Mouse (Mus musculus) embryonic facial prominence, embryonic 14.5 days (tissue): ENCODE results near the gene Slc26a6. TPM values are rescaled to one million over a fixed set of nuclear protein-coding genes. Genes with fewer than 3 reads are reported as not detected.

Experiments
- ATAC-seq: fragments of 200-750 bp; cut with Nextera tagmentation; 2 replicates; pipeline ENCODE4 v1.8.0; 2017; ENCODE audit warnings: low read depth, moderate number of reproducible peaks, moderate TSS enrichment
- DNase-seq: peaks from one replicate; pipeline ENCODE4 v3.0.0-alpha.2; 2015; ENCODE audit warnings: low spot score
- H3K27ac ChIP-seq: fragments of 300-500 bp; sonication (generic); replicated peaks from 2 replicates; pipeline ENCODE4 v1.5.1; 2014; ENCODE audit warnings: low read depth, mild to moderate bottlenecking, low read length, moderate library complexity
- H3K27me3 ChIP-seq: fragments of 300-500 bp; sonication (generic); replicated peaks from 2 replicates; pipeline ENCODE4 v1.6.1; 2014; ENCODE audit warnings: low read length; ENCODE audit not compliant: control insufficient read depth, insufficient read depth
- H3K36me3 ChIP-seq: fragments of 300-500 bp; sonication (generic); 2 replicates; pipeline ENCODE4 v1.6.1; 2014; ENCODE audit warnings: low read length, mixed read lengths; ENCODE audit not compliant: control insufficient read depth, insufficient read depth
- H3K4me1 ChIP-seq: fragments of 300-500 bp; sonication (generic); 2 replicates; pipeline ENCODE4 v1.6.1; 2014; ENCODE audit warnings: antibody characterized with exemption, low read length; ENCODE audit not compliant: control insufficient read depth, insufficient read depth
- H3K4me2 ChIP-seq: fragments of 300-500 bp; sonication (generic); 2 replicates; pipeline ENCODE4 v1.6.1; 2014; ENCODE audit warnings: low read depth, mild to moderate bottlenecking, low read length, moderate library complexity, mixed read lengths
- H3K4me3 ChIP-seq: fragments of 300-500 bp; sonication (generic); 2 replicates; pipeline ENCODE4 v1.5.1; 2014; ENCODE audit warnings: low read depth, mild to moderate bottlenecking, low read length
- H3K9ac ChIP-seq: fragments of 300-500 bp; sonication (generic); 2 replicates; pipeline ENCODE4 v1.6.1; 2014; ENCODE audit warnings: low read depth, mild to moderate bottlenecking, low read length, moderate library complexity, mixed read lengths
- H3K9me3 ChIP-seq: fragments of 300-500 bp; sonication (generic); 2 replicates; pipeline ENCODE4 v1.6.1; 2016; ENCODE audit warnings: low read length; ENCODE audit not compliant: control insufficient read depth
- WGBS: fragments of 180-500 bp; shearing (Covaris S2); extraction: QIAGEN DNeasy Blood & Tissue Kit; methylation state at CpG from one replicate; pipeline ENCODE4 v1.1.7; 2014; 5-methylcytosine and 5-hydroxymethylcytosine counted together
- polyA plus RNA-seq: library from polyadenylated mRNA; unstranded; fragments of >200 nt; fragmentation: Nextera tagmentation; extraction: Ambion mirVana; gene quantifications from 2 replicates; pipeline ENCODE4 v1.2.1, GENCODE M21; 2014

Slc26a6 gene
- polyA plus RNA-seq, 1 experiment from 2014 or later, result 14.3 TPM

- Histone ChIP-seq H3K36me3 (peaks cover 26% of the 10 kb centered on the region), H3K27ac (peak overlapping the region; percentile 76), H3K4me1 (peaks cover 16% of the 10 kb centered on the region), H3K9ac (peak overlapping the region; percentile 62), H3K4me3 (peak overlapping the region; percentile 51), H3K27me3 (no peaks in the 10 kb centered on the region), H3K9me3 (no peaks in the 10 kb centered on the region), H3K4me2 (peak overlapping the region; percentile 55)
- peak; percentile 91 for ATAC-seq
- under 1% methylated on average over 28 of the region's 28 CpGs for WGBS
- peak; percentile 95 for DNase-seq
Observed at GRCm38 (mm10) chr9:108854241-108854696, 1.2 kb downstream of the Slc26a6 start.

GRCm38 (mm10) chr9:108855335-108855734, 2.3 kb downstream of the Slc26a6 start:
- peak overlapping the region; percentile 51; the same call in 1 of the 2 replicates for H3K4me3 ChIP-seq
- peaks cover 16% of the 10 kb centered on the region for H3K4me1 ChIP-seq
- no peaks in the 10 kb centered on the region for H3K9me3 ChIP-seq
- ATAC-seq (no peak), DNase-seq (no peak)
- H3K36me3 ChIP-seq, result peaks cover 31% of the 10 kb centered on the region
- H3K9ac ChIP-seq, result no peak overlapping the region
- H3K4me2 ChIP-seq, result peak overlapping the region; percentile 55
- 55% methylated on average over 5 of the region's 5 CpGs for WGBS
- no peaks in the 10 kb centered on the region for H3K27me3 ChIP-seq
- no peak overlapping the region for H3K27ac ChIP-seq

- H3K9ac ChIP-seq, result no peak overlapping the region
- H3K4me2 ChIP-seq, result no peak overlapping the region
- H3K36me3 ChIP-seq, result peaks cover 47% of the 10 kb centered on the region
- H3K9me3 ChIP-seq, result no peaks in the 10 kb centered on the region
- no peak overlapping the region for H3K27ac ChIP-seq
- no peak for DNase-seq
- WGBS, result 71% methylated on average over 8 of the region's 8 CpGs
- no peak overlapping the region for H3K4me3 ChIP-seq
- 0 out of 2 replicates have a peak, but pooled peaks cover 7% of the 10 kb centered on the region for H3K4me1 ChIP-seq
- no peak for ATAC-seq
- H3K27me3 ChIP-seq, result no peaks in the 10 kb centered on the region
Observed at GRCm38 (mm10) chr9:108858792-108859527, 5.9 kb downstream of the Slc26a6 start.

GRCm38 (mm10) chr9:108912308-108912707, 59.2 kb downstream of the Slc26a6 start:
- Histone ChIP-seq H3K27ac (no peak overlapping the region), H3K4me3 (no peak overlapping the region), H3K9me3 (no peaks in the 10 kb centered on the region), H3K4me2 (no peak overlapping the region), H3K36me3 (no peaks in the 10 kb centered on the region), H3K9ac (no peak overlapping the region), H3K27me3 (no peaks in the 10 kb centered on the region), H3K4me1 (no peaks in the 10 kb centered on the region)
- DNase-seq, result no peak
- ATAC-seq, result no peak
- 36% methylated on average over 6 of the region's 6 CpGs for WGBS

GRCm38 (mm10) chr9:108913161-108913560, 60.1 kb downstream of the Slc26a6 start:
- Histone ChIP-seq H3K27ac (no peak overlapping the region), H3K36me3 (no peaks in the 10 kb centered on the region), H3K9me3 (no peaks in the 10 kb centered on the region), H3K4me3 (no peak overlapping the region), H3K4me1 (no peaks in the 10 kb centered on the region), H3K27me3 (no peaks in the 10 kb centered on the region), H3K9ac (no peak overlapping the region), H3K4me2 (no peak overlapping the region)
- DNase-seq (no peak), ATAC-seq (no peak)
- WGBS, result 81% methylated on average over 7 of the region's 7 CpGs

GRCm38 (mm10) chr9:108913621-108914020, 60.5 kb downstream of the Slc26a6 start:
- H3K4me3 ChIP-seq, result no peak overlapping the region
- no peaks in the 10 kb centered on the region for H3K4me1 ChIP-seq
- DNase-seq, result no peak
- ATAC-seq, result no peak
- H3K27ac ChIP-seq, result no peak overlapping the region
- no peaks in the 10 kb centered on the region for H3K9me3 ChIP-seq
- H3K4me2 ChIP-seq, result no peak overlapping the region
- H3K9ac ChIP-seq, result no peak overlapping the region
- no peaks in the 10 kb centered on the region for H3K27me3 ChIP-seq
- no peaks in the 10 kb centered on the region for H3K36me3 ChIP-seq
- WGBS, result 81% methylated on average over 10 of the region's 10 CpGs

GRCm38 (mm10) chr9:108914491-108914890, 61.4 kb downstream of the Slc26a6 start, which contains the start of gene Tmem89:
TSS of gene Tmem89 (plus strand) at chr9:108914619.
- Histone ChIP-seq H3K36me3 (no peaks in the 10 kb centered on the region), H3K4me1 (no peaks in the 10 kb centered on the region), H3K27ac (no peak within 1 kb of the TSS), H3K4me3 (no peak within 1 kb of the TSS), H3K4me2 (no peak within 1 kb of the TSS), H3K9me3 (no peaks in the 10 kb centered on the region), H3K9ac (no peak within 1 kb of the TSS), H3K27me3 (no peaks in the 10 kb centered on the region)
- ATAC-seq (0 out of 2 replicates have a peak, but pooled peaks have one; percentile 22), DNase-seq (no peak)
- 78% methylated on average over 6 of the region's 6 CpGs for WGBS

- no peak overlapping the region for H3K27ac ChIP-seq
- 66% methylated on average over 8 of the region's 8 CpGs for WGBS
- no peak overlapping the region for H3K4me2 ChIP-seq
- DNase-seq (no peak), ATAC-seq (no peak)
- no peaks in the 10 kb centered on the region for H3K9me3 ChIP-seq
- no peaks in the 10 kb centered on the region for H3K36me3 ChIP-seq
- no peak overlapping the region for H3K9ac ChIP-seq
- H3K4me3 ChIP-seq, result no peak overlapping the region
- no peaks in the 10 kb centered on the region for H3K4me1 ChIP-seq
- H3K27me3 ChIP-seq, result no peaks in the 10 kb centered on the region
Observed at GRCm38 (mm10) chr9:108925897-108926296, 72.8 kb downstream of the Slc26a6 start.

GRCm38 (mm10) chr9:108928424-108928823, 75.3 kb downstream of the Slc26a6 start:
- H3K4me3 ChIP-seq, result no peak overlapping the region
- 87% methylated on average over 3 of the region's 3 CpGs for WGBS
- no peak overlapping the region for H3K4me2 ChIP-seq
- no peaks in the 10 kb centered on the region for H3K27me3 ChIP-seq
- ATAC-seq (no peak), DNase-seq (no peak)
- H3K27ac ChIP-seq, result no peak overlapping the region
- no peak overlapping the region for H3K9ac ChIP-seq
- no peaks in the 10 kb centered on the region for H3K4me1 ChIP-seq
- no peaks in the 10 kb centered on the region for H3K9me3 ChIP-seq
- no peaks in the 10 kb centered on the region for H3K36me3 ChIP-seq
